Mouse (Mus musculus) ES-Bruce4 (cell line): Measurements from ENCODE around the gene Aldh1a2. TPM values are rescaled to one million over a fixed set of nuclear protein-coding genes. Genes with fewer than 3 reads are reported as not detected.
A peak's percentile ranks its signal among the peaks of the same experiment; 100 is the strongest.

Source experiments
- H3K27ac ChIP-seq: 2 replicates; pipeline ENCODE4 v1.5.1; 2012; ENCODE audit warnings: low read length, inconsistent platforms; ENCODE audit not compliant: insufficient read depth
- H3K27me3 ChIP-seq: 2 replicates; pipeline ENCODE4 v1.6.1; 2012; ENCODE audit warnings: mild to moderate bottlenecking, low read length, inconsistent platforms; ENCODE audit not compliant: control insufficient read depth, poor library complexity, insufficient read depth, severe bottlenecking
- H3K36me3 ChIP-seq: 2 replicates; pipeline ENCODE4 v1.6.1; 2012; ENCODE audit warnings: inconsistent platforms, mild to moderate bottlenecking, low read length, moderate library complexity; ENCODE audit not compliant: control insufficient read depth, poor library complexity, insufficient read depth, severe bottlenecking
- H3K4me1 ChIP-seq: one replicate; pipeline ENCODE4 v1.8.1; 2011; ENCODE audit warnings: low read length; ENCODE audit not compliant: control insufficient read depth, insufficient read depth
- H3K4me3 ChIP-seq: 2 replicates; pipeline ENCODE4 v1.5.1; 2011; ENCODE audit warnings: low read depth, mild to moderate bottlenecking, low read length
- H3K9ac ChIP-seq: 2 replicates; pipeline ENCODE4 v1.6.1; 2012; ENCODE audit warnings: low read depth, mild to moderate bottlenecking, inconsistent platforms; ENCODE audit not compliant: poor library complexity, severe bottlenecking
- H3K9me3 ChIP-seq: replicated peaks from 2 replicates; pipeline ENCODE4 v1.6.1; 2012; ENCODE audit warnings: mild to moderate bottlenecking, low read length, inconsistent platforms; ENCODE audit not compliant: control insufficient read depth, poor library complexity, insufficient read depth, severe bottlenecking
- CTCF ChIP-seq: IDR thresholded peaks from one replicate; pipeline ENCODE4 v1.8.1; 2011; ENCODE audit warnings: low read depth, low read length
- EP300 ChIP-seq: IDR thresholded peaks from 2 replicates; pipeline ENCODE4 v1.6.1; 2011; ENCODE audit warnings: low read depth, low read length; ENCODE audit not compliant: insufficient read depth
- POLR2A ChIP-seq: IDR thresholded peaks from one replicate; pipeline ENCODE4 v1.8.1; 2011; ENCODE audit warnings: low read length; ENCODE audit not compliant: insufficient read depth
- polyA plus RNA-seq: library from polyadenylated mRNA; stranded (reverse); fragments of >200 nt; gene quantifications from 2 replicates; pipeline ENCODE4 v1.2.4, GENCODE M21; 2011; ENCODE audit warnings: low read depth; ENCODE audit not compliant: missing spikeins, insufficient read depth, insufficient read length

The Aldh1a2 gene
- polyA plus RNA-seq, 1 experiment = 2.0 TPM

DNA sequence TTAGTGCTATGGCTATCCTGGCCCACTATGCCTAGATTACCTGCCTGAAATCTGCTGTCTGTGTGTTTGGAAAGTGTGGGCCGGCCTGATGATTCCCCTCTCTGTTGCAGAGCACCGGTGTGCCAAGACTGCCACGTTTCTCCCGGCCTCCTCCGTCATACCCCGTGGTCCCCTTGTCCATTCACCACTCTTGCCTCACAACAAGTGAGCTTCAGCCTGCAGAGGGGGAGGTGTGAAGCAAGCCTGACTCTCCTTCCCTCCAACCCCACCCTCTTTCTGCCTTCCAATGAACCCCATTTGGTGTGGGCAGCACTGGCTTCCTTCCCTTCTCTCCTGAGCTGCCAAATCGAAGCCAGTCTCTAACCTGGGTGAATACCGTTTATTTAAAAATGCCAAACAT is 79.9 kb downstream of the Aldh1a2 start:
- Histone ChIP-seq H3K36me3 (no peaks in the 10 kb centered on the region), H3K9ac (no peak overlapping the region), H3K27me3 (no peaks in the 10 kb centered on the region), H3K27ac (no peak overlapping the region), H3K9me3 (no peaks in the 10 kb centered on the region), H3K4me1 (no peaks in the 10 kb centered on the region), H3K4me3 (no peak overlapping the region)
- TF ChIP-seq EP300 = no peak
- no peak for TF ChIP-seq CTCF
- no peak for TF ChIP-seq POLR2A

DNA sequence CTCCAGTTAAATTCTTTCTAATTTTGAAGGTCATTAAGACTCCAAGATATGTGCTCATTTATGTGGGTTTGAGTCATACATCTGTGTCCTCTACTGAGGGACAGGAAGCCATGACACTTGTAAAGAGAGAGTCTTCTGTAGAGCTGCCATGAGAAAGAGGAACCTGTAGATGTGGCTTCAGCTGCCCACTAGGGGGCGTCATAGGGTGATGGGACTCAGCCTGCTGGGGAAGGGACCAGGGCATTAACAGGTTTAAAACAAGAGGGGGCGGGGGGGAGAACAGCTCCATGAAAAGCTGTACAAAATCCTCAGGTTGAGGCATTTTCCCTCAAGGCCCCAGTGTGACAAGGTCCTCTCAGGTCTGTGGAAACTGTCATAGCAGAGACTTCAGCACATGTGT is 88.0 kb downstream of the Aldh1a2 start:
- TF ChIP-seq POLR2A = no peak
- TF ChIP-seq CTCF = peak; percentile 41
- no peaks in the 10 kb centered on the region for H3K36me3 ChIP-seq
- no peak overlapping the region for H3K4me3 ChIP-seq
- no peaks in the 10 kb centered on the region for H3K4me1 ChIP-seq
- no peak overlapping the region for H3K9ac ChIP-seq
- H3K27ac ChIP-seq = no peak overlapping the region
- H3K9me3 ChIP-seq = no peaks in the 10 kb centered on the region
- H3K27me3 ChIP-seq = no peaks in the 10 kb centered on the region

DNA sequence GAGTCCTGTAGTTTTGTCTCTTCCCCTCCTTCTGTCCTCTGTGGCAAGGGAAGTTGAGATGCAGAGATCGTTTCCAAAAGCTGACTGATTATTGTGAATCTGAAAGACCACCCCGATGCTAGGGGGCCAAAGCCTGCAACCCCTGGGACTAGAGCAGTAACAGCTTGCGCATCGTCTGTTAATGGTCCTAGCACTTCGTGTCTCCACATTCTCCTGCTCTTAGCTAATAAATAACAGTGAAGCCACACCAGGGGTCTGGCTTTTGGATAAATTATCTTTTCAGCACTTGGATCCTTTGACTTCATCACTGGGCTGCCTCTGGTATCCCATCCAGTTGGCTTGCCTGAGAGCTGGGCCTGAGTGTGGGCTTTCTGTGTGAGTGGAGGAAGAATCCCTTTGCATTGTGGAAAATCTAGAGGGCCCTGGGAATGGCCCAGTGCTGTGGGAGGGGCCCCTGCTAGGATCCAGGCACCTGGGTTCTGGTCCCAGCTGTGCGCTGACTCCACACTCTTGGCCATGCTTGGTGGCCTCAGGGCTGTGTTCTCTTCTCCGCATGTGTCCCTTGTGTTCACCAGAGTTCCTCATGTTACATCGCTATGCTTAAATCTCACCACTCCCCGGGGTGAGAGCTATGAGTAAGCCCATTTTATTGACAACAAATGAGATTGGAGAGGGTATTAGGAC is 91.7 kb downstream of the Aldh1a2 start:
- no peaks in the 10 kb centered on the region for H3K27me3 ChIP-seq
- no peak overlapping the region for H3K9ac ChIP-seq
- H3K9me3 ChIP-seq = no peaks in the 10 kb centered on the region
- H3K4me1 ChIP-seq = no peaks in the 10 kb centered on the region
- H3K36me3 ChIP-seq = no peaks in the 10 kb centered on the region
- no peak overlapping the region for H3K27ac ChIP-seq
- no peak overlapping the region for H3K4me3 ChIP-seq
- TF ChIP-seq EP300 = no peak
- TF ChIP-seq CTCF = no peak
- TF ChIP-seq POLR2A = no peak

DNA sequence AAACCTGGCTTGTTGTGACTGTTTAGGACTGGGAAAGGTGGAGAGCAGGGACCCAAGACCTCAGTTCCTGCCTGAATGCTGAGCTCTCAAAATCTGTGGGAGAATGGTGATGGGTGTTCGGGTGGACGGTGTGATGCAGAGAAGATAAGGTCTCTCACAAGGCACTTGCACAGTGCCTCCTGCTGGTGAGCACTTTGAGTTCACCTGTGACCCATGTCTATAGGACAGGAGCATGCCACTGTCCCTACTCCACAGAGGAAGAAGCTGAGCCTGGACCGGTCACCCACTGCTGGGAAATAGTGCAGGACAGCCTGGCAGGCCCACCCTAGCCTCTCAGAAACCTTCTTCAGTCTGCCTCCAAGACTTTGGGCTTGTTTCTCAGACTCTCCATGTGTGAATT is 100.4 kb downstream of the Aldh1a2 start:
- Histone ChIP-seq H3K9me3 (no peaks in the 10 kb centered on the region), H3K4me3 (no peak overlapping the region), H3K9ac (no peak overlapping the region), H3K27me3 (no peaks in the 10 kb centered on the region), H3K27ac (no peak overlapping the region), H3K4me1 (no peaks in the 10 kb centered on the region), H3K36me3 (no peaks in the 10 kb centered on the region)
- no peak for TF ChIP-seq EP300
- peak; percentile 47 for TF ChIP-seq CTCF

DNA sequence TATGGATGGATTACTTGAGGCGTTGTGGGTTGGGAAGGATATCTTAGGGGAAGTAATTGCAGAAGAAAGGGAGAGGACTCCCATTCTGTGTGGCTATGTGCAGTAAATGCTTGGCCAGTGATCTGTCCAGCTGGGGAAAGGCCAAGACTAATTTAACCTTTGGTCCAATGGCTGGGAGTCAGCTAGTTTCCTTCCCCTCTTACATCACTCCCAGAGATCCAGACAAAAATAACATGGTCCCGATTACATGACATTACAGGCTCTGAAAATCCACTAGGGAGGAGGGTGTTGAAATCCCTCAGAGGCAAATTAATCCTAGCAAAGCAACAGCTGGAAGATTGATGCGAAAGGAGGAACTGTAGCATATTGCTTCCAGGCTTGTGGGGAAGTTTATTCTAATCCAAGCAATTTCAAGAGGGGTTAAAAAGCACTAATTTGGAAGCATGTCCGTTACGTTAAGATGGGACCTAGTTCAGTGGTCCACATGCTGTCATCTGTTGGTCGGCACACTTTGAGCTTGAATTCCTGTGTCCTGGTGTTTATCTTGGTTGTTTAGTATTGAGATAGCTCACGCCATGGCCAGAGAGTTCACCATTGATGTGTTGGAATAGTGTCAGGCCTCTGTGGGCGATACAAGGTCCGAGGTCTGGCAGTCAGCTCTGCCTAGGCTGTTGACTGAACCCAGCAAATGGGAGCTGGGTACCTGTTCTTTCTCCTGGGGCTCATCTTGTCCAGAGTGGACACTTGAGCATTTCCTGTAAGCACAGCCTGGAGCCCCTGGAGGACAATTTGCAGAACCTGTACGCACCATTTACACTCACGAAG is 101.7 kb downstream of the Aldh1a2 start:
- no peaks in the 10 kb centered on the region for H3K36me3 ChIP-seq
- no peak overlapping the region for H3K4me3 ChIP-seq
- H3K4me1 ChIP-seq = no peaks in the 10 kb centered on the region
- no peaks in the 10 kb centered on the region for H3K27me3 ChIP-seq
- TF ChIP-seq CTCF (no peak), EP300 (no peak), POLR2A (no peak)
- no peak overlapping the region for H3K9ac ChIP-seq
- H3K27ac ChIP-seq = no peak overlapping the region
- no peaks in the 10 kb centered on the region for H3K9me3 ChIP-seq

DNA sequence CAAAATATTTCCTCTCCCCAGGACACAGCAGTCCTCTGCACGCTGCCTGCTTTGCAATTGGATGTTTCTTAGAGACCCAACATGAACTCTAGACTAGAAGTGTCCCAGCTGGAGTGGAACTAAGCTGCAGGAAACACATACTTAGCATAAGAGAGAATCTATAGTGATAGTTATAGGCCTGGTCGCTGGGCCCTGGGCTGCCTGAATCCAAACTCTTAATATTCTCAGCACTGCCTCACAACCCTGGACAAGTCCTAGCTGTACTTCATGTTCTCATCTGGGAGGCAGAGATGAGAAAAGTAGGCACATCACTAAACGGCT is 102.3 kb downstream of the Aldh1a2 start:
- H3K9me3 ChIP-seq = no peaks in the 10 kb centered on the region
- H3K4me1 ChIP-seq = no peaks in the 10 kb centered on the region
- H3K4me3 ChIP-seq = no peak overlapping the region
- no peaks in the 10 kb centered on the region for H3K27me3 ChIP-seq
- no peak overlapping the region for H3K27ac ChIP-seq
- TF ChIP-seq CTCF = no peak
- TF ChIP-seq POLR2A = no peak
- TF ChIP-seq EP300 = no peak
- no peak overlapping the region for H3K9ac ChIP-seq
- no peaks in the 10 kb centered on the region for H3K36me3 ChIP-seq
